7 mouse cellular contexts compared by ENCODE assay signal in the genomic region with DNA sequence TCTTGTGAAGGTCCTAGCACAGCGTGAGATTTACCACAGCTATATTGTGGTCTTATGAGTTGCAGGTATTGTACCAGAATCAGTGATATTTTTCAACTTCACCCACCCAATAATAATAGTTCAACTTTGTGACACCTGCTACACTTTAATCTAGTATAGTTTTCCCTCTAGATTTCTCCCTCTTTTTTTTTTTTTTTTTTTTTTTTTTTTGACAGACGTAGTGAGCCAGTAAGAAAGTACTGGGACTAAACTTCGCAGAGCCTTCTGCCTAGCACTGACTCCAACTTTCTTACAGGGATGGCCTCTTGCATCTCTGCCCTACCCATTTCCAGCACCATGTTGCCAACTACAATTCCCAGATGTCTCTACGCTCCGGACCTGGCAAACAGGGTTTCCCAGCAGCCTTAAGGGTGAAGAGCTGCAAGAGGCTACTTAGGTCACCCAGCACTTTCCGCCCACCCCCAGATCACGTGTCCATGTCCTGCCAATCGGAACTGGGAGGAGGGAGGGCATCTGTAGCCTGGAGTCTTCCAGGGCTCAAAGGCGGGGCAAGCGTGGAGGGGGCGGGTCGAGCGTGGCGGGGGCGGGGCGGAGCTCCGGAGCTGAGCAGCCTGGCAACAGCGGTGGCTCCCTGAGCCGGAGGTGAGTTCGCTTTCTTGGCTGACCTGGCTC. TPM values are rescaled to one million over a fixed set of nuclear protein-coding genes. Genes with fewer than 3 reads are reported as not detected.
DNase-seq lines count a peak whose midpoint lies in the region; ATAC-seq and TF ChIP-seq lines count a peak whose summit lies in the region.

No protein-coding gene starts in this region.

- no peak for TF ChIP-seq CTCF in intestine, postnatal 0 days (IDR thresholded peaks at IDR 0.05; ENCODE audit: low read depth)

- peak; percentile 95 for ATAC-seq in intestine, postnatal 0 days
- ATAC-seq in midbrain, embryonic 12.5 days (ENCODE audit: low FRiP score, low read depth), result peak; percentile 97

- H3K4me1 ChIP-seq in embryonic facial prominence, embryonic 10.5 days, result no peaks in the 10 kb centered on the region
- 0 out of 2 replicates have a peak, but pooled peaks cover 2% of the 10 kb centered on the region for H3K4me1 ChIP-seq in intestine, postnatal 0 days (replicated peaks; ENCODE audit: control insufficient read depth, insufficient read depth, low read length)
- H3K4me1 ChIP-seq in midbrain, embryonic 12.5 days, result no peaks in the 10 kb centered on the region

- no peaks in the 10 kb centered on the region for H3K9me3 ChIP-seq in embryonic facial prominence, embryonic 10.5 days
- no peaks in the 10 kb centered on the region for H3K9me3 ChIP-seq in intestine, postnatal 0 days (ENCODE audit: control insufficient read depth)
- no peaks in the 10 kb centered on the region for H3K9me3 ChIP-seq in midbrain, embryonic 12.5 days

- peak overlapping the region; percentile 61 for H3K4me3 ChIP-seq in embryonic facial prominence, embryonic 10.5 days
- peak overlapping the region; percentile 48 for H3K4me3 ChIP-seq in intestine, postnatal 0 days (ENCODE audit: low read depth, low read length)
- peak overlapping the region; percentile 50 for H3K4me3 ChIP-seq in midbrain, embryonic 12.5 days

- peak overlapping the region; percentile 50 for H3K9ac ChIP-seq in intestine, postnatal 0 days (ENCODE audit: low read depth, low read length)
- H3K9ac ChIP-seq in midbrain, embryonic 12.5 days (replicated peaks), result peak overlapping the region; percentile 49; the same call in 1 of the 2 replicates

- no peak overlapping the region for H3K27ac ChIP-seq in embryonic facial prominence, embryonic 10.5 days (replicated peaks)
- peak overlapping the region; percentile 70; the same call in 1 of the 2 replicates for H3K27ac ChIP-seq in intestine, postnatal 0 days (ENCODE audit: low read depth, low read length)
- no peak overlapping the region for H3K27ac ChIP-seq in midbrain, embryonic 12.5 days (replicated peaks)

- H3K36me3 ChIP-seq in embryonic facial prominence, embryonic 10.5 days (replicated peaks), result no peaks in the 10 kb centered on the region
- H3K36me3 ChIP-seq in intestine, postnatal 0 days (ENCODE audit: control insufficient read depth, insufficient read depth), result no peaks in the 10 kb centered on the region
- H3K36me3 ChIP-seq in midbrain, embryonic 12.5 days, result no peaks in the 10 kb centered on the region

- WGBS in embryonic facial prominence, embryonic 10.5 days, result 28% methylated on average over 20 of the region's 20 CpGs
- WGBS in intestine, postnatal 0 days, result 16% methylated on average over 20 of the region's 20 CpGs
- 18% methylated on average over 19 of the region's 20 CpGs for WGBS in midbrain, embryonic 12.5 days

- peaks cover 21% of the 10 kb centered on the region for H3K27me3 ChIP-seq in embryonic facial prominence, embryonic 10.5 days (replicated peaks; ENCODE audit: low read depth, poor library complexity, severe bottlenecking)
- no peaks in the 10 kb centered on the region for H3K27me3 ChIP-seq in intestine, postnatal 0 days (replicated peaks; ENCODE audit: control insufficient read depth, insufficient read depth, low read length)
- H3K27me3 ChIP-seq in midbrain, embryonic 12.5 days, result no peaks in the 10 kb centered on the region

- intact Hi-C loops in left cerebral cortex, postnatal 4 days (cut with DNase I), result no loop called here

- peak overlapping the region; percentile 65 for H3K4me2 ChIP-seq in intestine, postnatal 0 days (replicated peaks; ENCODE audit: low read depth)
- peak overlapping the region; percentile 63 for H3K4me2 ChIP-seq in midbrain, embryonic 12.5 days (replicated peaks)

- peak; percentile 93 for DNase-seq in adrenal gland, postnatal 14 days
- DNase-seq in embryonic facial prominence, embryonic 10.5 days (ENCODE audit: low spot score), result peak; percentile 90
- DNase-seq in gonadal fat pad, adult 2 months (ENCODE audit: low read depth), result peak; percentile 50
- peak; percentile 86 for DNase-seq in left cerebral cortex, postnatal 4 days
- peak; percentile 61 to 73 for DNase-seq in spleen, adult 18-20 months

RNA-seq across cellular contexts. Expression of a gene that starts 4.0 kb away (rescaled TPM):
- 15.7 and 18.1 TPM in 2 replicates for total RNA-seq in adrenal gland, postnatal 14 days (2021)
- polyA plus RNA-seq in embryonic facial prominence, embryonic 10.5 days (2016; fragmentation: Nextera tagmentation; extraction: Ambion mirVana), result 2.3 and 2.7 TPM in 2 replicates
- 3.5 and 4.1 TPM in 2 replicates for polyA plus RNA-seq in gonadal fat pad, adult 2 months (2012; rRNA removed)
- 17.8 and 18.0 TPM in 2 replicates for polyA plus RNA-seq in intestine, postnatal 0 days (2015; fragmentation: Nextera tagmentation; extraction: Ambion mirVana)
- 1 to 10 TPM; 3.7 to 4.6 TPM for total RNA-seq in left cerebral cortex, postnatal 4 days (2021)
- 4.8 and 5.2 TPM in 2 replicates for polyA plus RNA-seq in midbrain, embryonic 12.5 days (2016; fragmentation: Nextera tagmentation; extraction: Ambion mirVana)
